Mouse (Mus musculus): ENCODE data around the gene Edc3. TPM values are rescaled to one million over a fixed set of nuclear protein-coding genes. Genes with fewer than 3 reads are reported as not detected.

The Edc3 gene
- polyA plus RNA-seq, 1 experiment = 13.8 TPM

Other genes starting within 250 kb of the Edc3 start
- gene Scamp5, start 240.5 kb upstream of the Edc3 start, polyA plus RNA-seq (2012; rRNA removed) = 123 and 150 TPM in 2 replicates
- gene Rpp25, start 204.5 kb upstream of the Edc3 start, polyA plus RNA-seq (2012; rRNA removed) = 1.7 and 2.8 TPM in 2 replicates
- gene Cox5a, start 187.3 kb upstream of the Edc3 start, polyA plus RNA-seq (2012; rRNA removed) = 223 and 254 TPM in 2 replicates
- gene Fam219b, start 171.0 kb upstream of the Edc3 start, polyA plus RNA-seq (2012; rRNA removed) = 14.9 and 17.5 TPM in 2 replicates
- gene Mpi, start 155.8 kb upstream of the Edc3 start, polyA plus RNA-seq (2012; rRNA removed) = 21.3 and 22.5 TPM in 2 replicates
- 60.9 and 62.9 TPM in 2 replicates for gene Scamp2, start 147.6 kb upstream of the Edc3 start, polyA plus RNA-seq (2012; rRNA removed)
- 32.4 and 38.8 TPM in 2 replicates for gene Ulk3, start 119.1 kb upstream of the Edc3 start, polyA plus RNA-seq (2012; rRNA removed)
- gene Cplx3, start 102.3 kb upstream of the Edc3 start, polyA plus RNA-seq (2012; rRNA removed) = not detected in 2 replicates
- gene Lman1l, start 87.8 kb upstream of the Edc3 start, polyA plus RNA-seq (2012; rRNA removed) = 0.03 and 0.07 TPM in 2 replicates
- 54.8 and 69.3 TPM in 2 replicates for gene Csk, start 54.9 kb upstream of the Edc3 start, polyA plus RNA-seq (2012; rRNA removed)
- not detected in 2 replicates for gene Cyp1a2, start 24.8 kb upstream of the Edc3 start, polyA plus RNA-seq (2012; rRNA removed)
- 16.2 and 21.1 TPM in 2 replicates for gene Cyp1a1, start 20.6 kb upstream of the Edc3 start, polyA plus RNA-seq (2012; rRNA removed)
- gene Clk3, start 57.3 kb downstream of the Edc3 start, polyA plus RNA-seq (2012; rRNA removed) = 90.8 and 111 TPM in 2 replicates
- gene Arid3b, start 128.3 kb downstream of the Edc3 start, polyA plus RNA-seq (2012; rRNA removed) = 5.6 and 6.7 TPM in 2 replicates
- 69.2 and 74.7 TPM in 2 replicates for gene Ubl7, start 202.4 kb downstream of the Edc3 start, polyA plus RNA-seq (2012; rRNA removed)
- 13.6 and 14.8 TPM in 2 replicates for gene Sema7a, start 231.6 kb downstream of the Edc3 start, polyA plus RNA-seq (2012; rRNA removed)

All from urinary bladder, adult 2 months (tissue).